Mouse (Mus musculus) embryonic facial prominence, embryonic 12.5 days (tissue): ENCODE results near the gene Kif5c. TPM values are rescaled to one million over a fixed set of nuclear protein-coding genes. Genes with fewer than 3 reads are reported as not detected.

Experiments
- ATAC-seq: fragments of 200-750 bp; cut with Nextera tagmentation; 2 replicates; pipeline ENCODE4 v1.8.0; 2017; ENCODE audit not compliant: insufficient number of reproducible peaks, insufficient read depth, low FRiP score, low TSS enrichment
- H3K27ac ChIP-seq: fragments of 300-500 bp; sonication (generic); 2 replicates; pipeline ENCODE4 v1.5.1; 2016; ENCODE audit warnings: mild to moderate bottlenecking
- H3K27me3 ChIP-seq: fragments of 300-500 bp; sonication (generic); 2 replicates; pipeline ENCODE4 v1.6.1; 2016; ENCODE audit warnings: mild to moderate bottlenecking, moderate library complexity
- H3K36me3 ChIP-seq: fragments of 300-500 bp; sonication (generic); 2 replicates; pipeline ENCODE4 v1.6.1; 2016; ENCODE audit warnings: mild to moderate bottlenecking
- H3K4me1 ChIP-seq: fragments of 300-500 bp; sonication (generic); 2 replicates; pipeline ENCODE4 v1.6.1; 2016
- H3K4me2 ChIP-seq: fragments of 300-500 bp; sonication (generic); replicated peaks from 2 replicates; pipeline ENCODE4 v1.6.1; 2016; ENCODE audit warnings: mild to moderate bottlenecking, moderate library complexity
- H3K4me3 ChIP-seq: fragments of 300-500 bp; sonication (generic); 2 replicates; pipeline ENCODE4 v1.5.1; 2016; ENCODE audit warnings: mild to moderate bottlenecking
- H3K9ac ChIP-seq: fragments of 300-500 bp; sonication (generic); 2 replicates; pipeline ENCODE4 v1.6.1; 2016; ENCODE audit warnings: mild to moderate bottlenecking, moderate library complexity
- H3K9me3 ChIP-seq: fragments of 300-500 bp; sonication (generic); 2 replicates; pipeline ENCODE4 v1.6.1; 2016; ENCODE audit warnings: mild to moderate bottlenecking, moderate library complexity
- WGBS: fragments of 180-500 bp; shearing (Covaris S2); methylation state at CpG from one replicate; pipeline ENCODE4 v1.1.7; 2016; 5-methylcytosine and 5-hydroxymethylcytosine counted together
- polyA plus RNA-seq: library from polyadenylated mRNA; unstranded; fragments of >200 nt; fragmentation: Nextera tagmentation; extraction: Ambion mirVana; gene quantifications from 2 replicates; pipeline ENCODE4 v1.2.1, GENCODE M21; 2016

Gene Kif5c
- polyA plus RNA-seq = 25.9 and 30.1 TPM in 2 replicates

- Histone ChIP-seq H3K36me3 (no peaks in the 10 kb centered on the region), H3K4me1 (peaks cover 10% of the 10 kb centered on the region; the same call in 1 of the 2 replicates), H3K4me2 (peak within 1 kb of the TSS; percentile 85), H3K9me3 (no peaks in the 10 kb centered on the region), H3K27ac (peak within 1 kb of the TSS; percentile 60; the same call in 1 of the 2 replicates), H3K9ac (peak within 1 kb of the TSS; percentile 79), H3K4me3 (peak within 1 kb of the TSS; percentile 89), H3K27me3 (no peaks in the 10 kb centered on the region)
- peak; percentile 96 for ATAC-seq
- 5% methylated on average over 54 of the region's 54 CpGs for WGBS
Measured at GRCm38 (mm10) chr2:49618829-49619718, at the start of gene Kif5c. Kif5c (plus strand) TSS chr2:49619298.

GRCm38 (mm10) chr2:49569862-49570777 lies 49.0 kb upstream of the Kif5c start:
- peak overlapping the region; percentile 14; the same call in 1 of the 2 replicates for H3K4me2 ChIP-seq
- H3K4me1 ChIP-seq = peaks cover 33% of the 10 kb centered on the region
- H3K9me3 ChIP-seq = no peaks in the 10 kb centered on the region
- H3K4me3 ChIP-seq = no peak overlapping the region
- H3K9ac ChIP-seq = no peak overlapping the region
- ATAC-seq = peak; percentile 53; the same call in 1 of the 2 replicates
- H3K27me3 ChIP-seq = no peaks in the 10 kb centered on the region
- WGBS = 54% methylated on average over 16 of the region's 16 CpGs
- peak overlapping the region; percentile 24 for H3K27ac ChIP-seq
- H3K36me3 ChIP-seq = no peaks in the 10 kb centered on the region

- Histone ChIP-seq H3K36me3 (no peaks in the 10 kb centered on the region), H3K4me3 (no peak overlapping the region), H3K4me1 (peaks cover 33% of the 10 kb centered on the region), H3K4me2 (no peak overlapping the region), H3K9ac (no peak overlapping the region), H3K9me3 (no peaks in the 10 kb centered on the region), H3K27me3 (no peaks in the 10 kb centered on the region), H3K27ac (peak overlapping the region; percentile 24; the same call in 1 of the 2 replicates)
- 41% methylated on average over 6 of the region's 6 CpGs for WGBS
- 0 out of 2 replicates have a peak, but pooled peaks have one; percentile 49 for ATAC-seq
Measured at GRCm38 (mm10) chr2:49570778-49571101, 48.4 kb upstream of the Kif5c start.

- H3K27me3 ChIP-seq = no peaks in the 10 kb centered on the region
- H3K4me2 ChIP-seq = no peak overlapping the region; the same call in 1 of the 2 replicates
- no peak for ATAC-seq
- peaks cover 33% of the 10 kb centered on the region for H3K4me1 ChIP-seq
- H3K36me3 ChIP-seq = no peaks in the 10 kb centered on the region
- no peak overlapping the region for H3K27ac ChIP-seq
- no peak overlapping the region for H3K4me3 ChIP-seq
- H3K9me3 ChIP-seq = no peaks in the 10 kb centered on the region
- no peak overlapping the region for H3K9ac ChIP-seq
- 65% methylated on average over 11 of the region's 11 CpGs for WGBS
Measured at GRCm38 (mm10) chr2:49571159-49571920, 47.8 kb upstream of the Kif5c start.

- peaks cover 33% of the 10 kb centered on the region for H3K4me1 ChIP-seq
- peak overlapping the region; percentile 32 for H3K4me2 ChIP-seq
- no peaks in the 10 kb centered on the region for H3K36me3 ChIP-seq
- WGBS = 31% methylated on average over 12 of the region's 12 CpGs
- no peak overlapping the region for H3K9ac ChIP-seq
- ATAC-seq = no peak
- H3K27ac ChIP-seq = 0 out of 2 replicates have a peak overlapping the region, but pooled peaks have one; percentile 26
- no peak overlapping the region for H3K4me3 ChIP-seq
- H3K9me3 ChIP-seq = no peaks in the 10 kb centered on the region
- no peaks in the 10 kb centered on the region for H3K27me3 ChIP-seq
Measured at GRCm38 (mm10) chr2:49572111-49572642, 46.9 kb upstream of the Kif5c start.

GRCm38 (mm10) chr2:49572684-49573083 lies 46.4 kb upstream of the Kif5c start:
- Histone ChIP-seq H3K27ac (0 out of 2 replicates have a peak overlapping the region, but pooled peaks have one; percentile 26), H3K4me2 (peak overlapping the region; percentile 32), H3K4me1 (peaks cover 33% of the 10 kb centered on the region), H3K27me3 (no peaks in the 10 kb centered on the region), H3K36me3 (no peaks in the 10 kb centered on the region), H3K4me3 (no peak overlapping the region), H3K9ac (no peak overlapping the region), H3K9me3 (no peaks in the 10 kb centered on the region)
- 63% methylated on average over 9 of the region's 9 CpGs for WGBS
- no peak for ATAC-seq

GRCm38 (mm10) chr2:49573282-49573681 lies 45.8 kb upstream of the Kif5c start:
- no peak overlapping the region for H3K9ac ChIP-seq
- H3K9me3 ChIP-seq = no peaks in the 10 kb centered on the region
- H3K27me3 ChIP-seq = no peaks in the 10 kb centered on the region
- peaks cover 33% of the 10 kb centered on the region for H3K4me1 ChIP-seq
- WGBS = 88% methylated on average over 3 of the region's 3 CpGs
- H3K4me3 ChIP-seq = no peak overlapping the region
- H3K36me3 ChIP-seq = no peaks in the 10 kb centered on the region
- no peak for ATAC-seq
- no peak overlapping the region for H3K4me2 ChIP-seq
- H3K27ac ChIP-seq = no peak overlapping the region

GRCm38 (mm10) chr2:49580585-49580984 lies 38.5 kb upstream of the Kif5c start:
- 78% methylated on average over 3 of the region's 3 CpGs for WGBS
- no peak overlapping the region for H3K9ac ChIP-seq
- no peak overlapping the region for H3K4me2 ChIP-seq
- no peak overlapping the region for H3K27ac ChIP-seq
- no peaks in the 10 kb centered on the region for H3K4me1 ChIP-seq
- H3K9me3 ChIP-seq = no peaks in the 10 kb centered on the region
- no peak overlapping the region for H3K4me3 ChIP-seq
- no peaks in the 10 kb centered on the region for H3K36me3 ChIP-seq
- H3K27me3 ChIP-seq = no peaks in the 10 kb centered on the region
- no peak for ATAC-seq

- Histone ChIP-seq H3K9ac (no peak overlapping the region), H3K4me2 (no peak overlapping the region), H3K4me3 (no peak overlapping the region), H3K27ac (no peak overlapping the region), H3K4me1 (no peaks in the 10 kb centered on the region), H3K9me3 (no peaks in the 10 kb centered on the region), H3K27me3 (no peaks in the 10 kb centered on the region), H3K36me3 (no peaks in the 10 kb centered on the region)
- no peak for ATAC-seq
- WGBS = 88% methylated on average over 5 of the region's 5 CpGs
Measured at GRCm38 (mm10) chr2:49582546-49582945, 36.6 kb upstream of the Kif5c start.

GRCm38 (mm10) chr2:49583311-49583710 lies 35.8 kb upstream of the Kif5c start:
- Histone ChIP-seq H3K4me3 (no peak overlapping the region), H3K4me1 (no peaks in the 10 kb centered on the region), H3K9me3 (no peaks in the 10 kb centered on the region), H3K36me3 (no peaks in the 10 kb centered on the region), H3K9ac (no peak overlapping the region), H3K4me2 (no peak overlapping the region), H3K27me3 (no peaks in the 10 kb centered on the region), H3K27ac (no peak overlapping the region)
- ATAC-seq = no peak
- WGBS = 81% methylated on average over 2 of the region's 2 CpGs

- 55% methylated on average over 5 of the region's 5 CpGs for WGBS
- Histone ChIP-seq H3K27me3 (no peaks in the 10 kb centered on the region), H3K4me1 (peaks cover 8% of the 10 kb centered on the region), H3K9me3 (no peaks in the 10 kb centered on the region), H3K27ac (no peak overlapping the region), H3K9ac (no peak overlapping the region), H3K4me3 (no peak overlapping the region), H3K4me2 (no peak overlapping the region), H3K36me3 (no peaks in the 10 kb centered on the region)
- no peak for ATAC-seq
Measured at GRCm38 (mm10) chr2:49590450-49590849, 28.6 kb upstream of the Kif5c start.
